Mouse (Mus musculus): ENCODE data around the gene Gal3st1. TPM values are rescaled to one million over a fixed set of nuclear protein-coding genes. Genes with fewer than 3 reads are reported as not detected.
"Not testable (repeated sequence)": the region's sequence is repeated elsewhere in the genome, so short reads cannot be mapped to it uniquely, and the experiment has no call there.

Gene Gal3st1
- total RNA-seq, 4 experiments from 2014 or later: 9.3 to 10.9 (median 10.6) TPM

DNA sequence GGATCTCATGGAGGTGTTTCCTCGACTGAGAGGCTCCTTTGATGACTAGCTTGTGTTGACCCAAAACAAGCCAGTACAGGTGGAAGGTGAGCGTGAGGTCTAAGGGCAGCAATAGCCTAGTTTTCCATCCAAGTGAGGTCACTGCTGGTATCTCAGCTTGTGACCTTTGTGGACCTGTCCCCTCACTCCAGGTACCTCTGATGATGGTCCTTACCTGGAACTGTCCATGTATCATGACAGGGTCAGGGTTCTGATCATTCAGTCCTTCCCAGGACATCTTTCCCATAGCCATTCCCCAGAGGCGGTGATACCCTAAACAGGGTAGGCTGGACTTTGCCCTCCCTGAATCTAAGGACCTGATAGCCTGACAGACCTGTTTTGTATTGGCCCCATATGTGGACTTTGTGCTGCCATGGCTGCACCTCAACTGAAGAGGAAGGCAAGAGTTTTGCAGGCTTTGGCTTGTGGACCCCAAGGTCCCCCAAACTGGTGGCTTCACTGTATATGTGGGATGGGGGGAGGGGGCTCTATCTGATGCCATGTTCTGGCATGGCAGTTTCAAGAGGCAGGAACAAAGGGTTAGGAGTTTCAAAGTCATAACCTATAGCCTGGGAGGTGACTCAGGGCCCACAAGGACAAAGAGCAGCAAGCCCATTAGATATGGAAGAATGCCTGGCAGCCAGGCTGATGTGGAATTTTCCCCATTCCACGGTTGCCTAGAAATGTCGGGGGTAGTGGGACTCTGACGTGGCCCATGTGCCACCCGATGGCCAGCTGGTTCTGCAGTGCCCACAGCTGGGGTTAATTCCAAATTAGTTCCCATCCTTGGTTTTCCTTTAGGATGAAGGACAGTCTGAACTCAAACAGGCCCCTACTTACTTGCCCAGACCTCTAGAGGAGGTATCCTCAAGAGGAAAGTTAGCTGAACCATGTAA, 894 bp upstream of the Gal3st1 start:
- no peak for DNase-seq (ENCODE audit: low spot score in 2 of 2)

DNA sequence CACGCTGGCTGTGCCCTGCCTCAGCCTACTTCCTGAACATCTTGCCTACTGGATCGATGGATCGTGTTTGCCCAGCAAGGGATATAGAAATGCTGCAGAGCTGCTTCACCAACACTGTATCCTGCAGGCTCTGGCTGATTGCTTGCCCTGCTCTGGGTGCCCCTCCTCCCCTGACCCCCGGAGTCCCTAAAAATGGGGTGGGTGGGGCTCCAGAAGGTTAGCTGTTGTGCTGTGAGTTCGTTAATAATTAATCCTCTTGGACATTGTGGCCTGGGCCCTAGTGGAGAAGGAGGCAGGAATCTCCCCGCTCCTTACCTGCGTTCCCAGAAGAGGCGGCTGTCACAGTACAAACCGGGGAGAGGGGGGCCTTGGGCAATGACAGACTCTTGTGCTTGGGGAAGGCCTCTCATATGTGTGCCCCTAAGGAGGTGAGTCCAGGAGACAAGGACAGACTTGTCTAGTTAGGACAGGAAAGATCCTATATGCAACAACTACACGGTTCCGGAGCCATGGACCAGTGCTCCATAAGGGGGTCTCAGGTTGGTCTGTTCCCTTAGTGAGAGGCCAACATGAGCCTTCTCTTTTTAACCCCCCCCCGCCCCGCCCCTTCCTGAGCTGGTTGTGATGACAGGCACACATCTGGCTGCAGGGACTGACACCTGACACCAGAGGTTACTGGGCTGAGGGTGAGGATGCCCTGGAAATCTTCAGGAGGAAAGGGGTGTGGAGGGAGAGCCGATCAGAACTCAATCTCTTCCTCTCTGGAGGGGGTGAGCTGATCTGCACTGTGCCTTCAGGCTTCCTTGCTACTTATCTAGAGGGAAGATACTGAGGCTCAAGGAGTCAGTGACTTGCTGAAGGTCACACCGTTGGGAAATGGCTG, 668 bp downstream of the Gal3st1 start:
- DNase-seq (ENCODE audit: low spot score in 2 of 2): no peak

DNA sequence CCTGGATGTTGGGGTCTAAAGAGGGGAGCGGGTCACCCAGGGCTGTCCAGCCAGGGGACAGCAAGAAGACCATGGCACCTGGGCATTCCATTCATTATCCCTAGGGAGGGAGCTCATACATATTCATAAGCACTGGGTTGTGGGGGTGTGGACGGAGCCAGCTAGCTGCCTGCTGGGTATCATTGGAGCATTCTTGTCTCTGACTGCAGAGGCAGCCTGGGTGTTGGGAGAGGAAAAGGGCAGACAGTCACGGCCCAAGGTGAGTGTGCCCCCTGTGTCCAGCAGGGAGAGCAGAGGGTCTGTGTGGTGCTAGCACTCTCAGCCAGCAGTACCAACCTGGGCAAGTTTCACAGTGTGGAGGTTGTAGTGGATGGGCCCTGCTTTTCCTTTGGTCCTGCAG, 6.3 kb downstream of the Gal3st1 start:
- no peak for DNase-seq (ENCODE audit: low spot score in 2 of 2)

DNA sequence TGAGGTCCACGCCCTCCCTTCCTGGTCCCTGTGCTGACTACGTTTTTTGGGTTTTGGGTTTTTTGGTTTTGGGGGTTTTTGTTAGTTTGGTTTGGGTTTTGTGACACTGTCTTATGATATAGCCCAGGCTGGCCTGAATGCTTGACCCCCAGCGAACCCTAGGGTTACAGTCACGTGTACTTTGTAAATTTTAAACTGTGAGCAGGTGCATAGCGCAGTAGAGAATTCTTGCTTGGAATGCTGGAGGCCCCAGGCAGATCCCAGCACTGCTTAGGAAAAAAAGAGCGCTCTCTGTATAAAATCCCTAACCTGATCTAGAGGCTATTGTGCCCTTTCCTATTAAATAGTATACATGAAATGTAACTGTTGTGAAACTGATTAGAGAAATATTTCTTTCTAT, 9.7 kb downstream of the Gal3st1 start:
- no peak for DNase-seq (ENCODE audit: low spot score in 2 of 2)

DNA sequence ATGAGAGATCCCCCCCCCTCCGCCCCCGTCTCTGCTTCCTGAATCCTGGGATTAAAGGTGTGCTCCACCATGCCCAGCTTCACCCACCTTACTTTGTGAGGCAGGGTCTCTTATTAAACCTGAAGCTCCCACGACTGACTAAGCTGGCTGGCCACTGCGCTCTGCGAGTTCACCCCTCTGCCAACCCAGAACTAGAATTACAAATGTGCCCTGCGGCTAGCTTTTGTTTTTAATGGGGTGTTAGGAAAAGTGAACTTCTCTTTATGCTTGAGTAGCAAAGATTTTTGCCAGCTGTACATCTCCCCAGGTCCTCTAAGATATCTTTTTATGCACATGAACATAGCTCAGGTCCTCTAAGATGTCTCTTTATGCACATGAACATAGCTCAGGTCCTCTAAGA, 10.5 kb downstream of the Gal3st1 start:
- no peak for DNase-seq (ENCODE audit: low spot score in 2 of 2)

DNA sequence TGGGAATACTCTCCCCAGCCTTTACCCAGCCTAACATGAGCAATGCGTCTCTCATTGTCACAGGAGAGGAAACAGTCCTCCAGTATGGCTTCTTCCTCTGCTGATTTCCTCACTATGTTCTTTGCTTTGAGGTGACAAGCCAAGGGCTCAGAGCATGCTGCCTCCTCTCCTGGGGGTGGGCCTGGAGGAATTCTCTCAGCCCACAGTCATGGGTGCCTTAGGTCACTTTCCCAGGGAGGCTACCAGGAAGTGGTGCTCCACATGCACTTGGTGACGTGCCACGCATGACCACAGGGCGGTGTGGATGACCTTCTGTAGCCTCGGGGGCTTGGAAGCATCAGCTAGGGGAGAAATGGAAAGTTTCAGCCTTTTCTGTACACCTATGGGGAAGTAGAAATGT, 12.1 kb downstream of the Gal3st1 start:
- DNase-seq (ENCODE audit: low spot score in 2 of 2): no peak

DNA sequence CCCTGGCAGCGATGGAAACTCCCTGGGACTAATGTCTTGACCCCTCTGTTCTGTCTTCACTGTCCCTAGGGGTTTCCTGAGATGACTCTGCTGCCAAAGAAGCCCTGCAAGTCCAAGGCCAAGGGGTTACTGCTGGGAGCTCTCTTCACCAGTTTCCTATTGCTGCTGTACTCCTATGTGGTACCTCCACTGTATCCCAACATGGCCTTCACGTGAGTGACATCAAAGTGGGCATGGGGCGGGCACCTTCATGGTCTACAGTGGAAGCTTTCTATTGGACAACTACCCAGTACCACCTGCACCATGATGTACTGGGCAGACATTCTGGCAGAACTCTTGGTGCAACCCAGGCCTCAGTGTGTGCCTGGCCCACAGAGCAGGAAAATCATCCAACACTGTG, 13.4 kb downstream of the Gal3st1 start:
- DNase-seq (ENCODE audit: low spot score in 2 of 2): no peak

DNA sequence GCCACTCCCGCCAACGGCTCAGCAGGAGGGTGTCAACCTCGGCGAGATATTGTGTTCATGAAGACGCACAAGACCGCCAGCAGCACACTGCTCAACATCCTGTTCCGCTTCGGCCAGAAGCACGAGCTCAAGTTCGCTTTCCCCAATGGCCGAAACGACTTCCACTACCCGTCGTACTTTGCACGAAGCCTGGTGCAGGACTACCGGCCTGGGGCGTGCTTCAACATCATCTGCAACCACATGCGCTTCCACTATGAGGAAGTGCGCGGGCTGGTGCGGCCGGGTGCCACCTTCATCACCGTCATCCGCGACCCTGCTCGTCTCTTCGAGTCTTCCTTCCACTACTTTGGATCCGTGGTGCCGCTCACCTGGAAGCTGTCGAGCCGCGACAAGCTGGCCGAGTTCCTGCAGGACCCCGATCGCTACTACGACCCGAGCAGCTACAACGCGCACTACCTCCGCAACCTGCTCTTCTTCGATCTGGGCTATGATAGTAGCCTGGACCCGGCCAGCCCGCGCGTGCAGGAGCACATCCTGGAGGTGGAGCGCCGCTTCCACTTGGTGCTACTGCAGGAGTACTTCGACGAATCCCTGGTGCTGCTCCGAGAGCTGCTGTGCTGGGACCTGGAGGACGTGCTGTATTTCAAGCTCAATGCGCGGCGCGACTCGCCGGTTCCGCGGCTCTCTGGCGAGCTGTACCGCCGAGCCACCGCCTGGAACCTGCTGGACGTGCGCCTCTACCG, 14.7 kb downstream of the Gal3st1 start:
- no peak for DNase-seq (ENCODE audit: low spot score in 2 of 2)

DNA sequence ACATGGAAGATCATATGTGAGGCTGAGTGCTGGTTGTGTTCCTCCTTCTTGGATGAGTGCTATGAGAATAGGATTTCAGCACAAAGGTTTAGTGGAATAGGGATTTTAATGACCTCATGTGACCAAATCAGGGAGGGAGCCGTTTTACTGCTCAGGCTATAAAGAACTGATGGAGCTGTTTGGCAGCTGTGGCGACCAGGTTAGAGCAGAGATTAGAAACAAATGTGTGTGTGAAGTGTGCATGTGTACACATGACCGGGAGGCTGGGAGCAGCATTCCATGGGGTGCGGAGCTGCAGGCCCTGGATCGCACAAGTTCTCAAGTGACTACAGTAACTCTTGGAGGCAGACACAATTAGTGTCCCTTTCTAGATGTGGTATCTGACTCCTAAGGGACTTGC, 16.1 kb downstream of the Gal3st1 start:
- DNase-seq (ENCODE audit: low spot score in 2 of 2): no peak

DNA sequence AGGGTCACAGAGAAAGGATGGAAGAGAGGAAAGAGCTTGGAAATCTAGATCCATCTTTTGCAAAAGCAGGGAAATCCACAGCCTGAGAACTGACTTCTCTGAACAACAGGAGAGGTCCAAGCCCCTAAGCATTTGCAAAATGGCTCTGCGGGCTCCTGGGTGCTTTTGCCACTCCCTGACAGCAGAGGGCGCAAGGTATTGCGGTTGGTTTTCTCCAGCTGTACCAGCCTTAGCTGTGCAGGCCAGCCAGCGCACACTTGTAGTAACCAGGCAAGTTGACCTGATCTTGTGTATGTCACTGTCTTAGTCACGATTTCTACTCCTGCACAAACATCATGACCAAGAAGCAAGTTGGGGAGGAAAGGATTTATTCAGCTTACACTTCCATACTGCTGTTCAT, 18.2 kb downstream of the Gal3st1 start:
- DNase-seq (ENCODE audit: low spot score in 2 of 2): peak in 1 of 2 experiments; percentile 79

DNA sequence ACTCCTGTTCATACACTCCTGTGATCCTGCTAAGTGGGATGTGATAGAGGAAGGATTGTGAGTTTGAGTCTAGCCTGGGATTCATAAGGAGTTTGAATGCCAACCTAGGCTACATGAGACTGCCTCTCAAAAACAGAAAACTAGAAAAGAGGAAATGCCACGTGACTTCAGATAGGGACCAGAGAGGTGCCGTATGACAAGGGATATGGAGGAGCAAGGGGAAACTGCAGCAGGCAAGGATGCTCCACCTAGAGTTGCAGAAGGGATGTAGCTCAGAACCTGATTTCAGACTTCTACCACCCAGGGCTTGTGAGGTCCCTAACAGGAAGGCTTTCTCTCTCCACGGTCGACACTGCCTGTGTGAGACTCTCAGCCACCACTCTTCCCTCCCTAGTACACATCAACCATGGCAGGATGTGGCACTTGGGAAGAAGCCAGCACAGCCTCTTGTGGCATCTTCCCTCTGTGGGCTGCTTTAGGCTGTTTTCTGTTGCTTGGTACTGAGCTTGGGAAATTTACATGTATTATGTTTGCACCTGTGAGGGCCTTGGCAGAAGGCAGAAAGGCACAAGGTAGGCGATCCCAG, 21.9 kb downstream of the Gal3st1 start:
- no peak for DNase-seq (ENCODE audit: low spot score in 2 of 2)

DNA sequence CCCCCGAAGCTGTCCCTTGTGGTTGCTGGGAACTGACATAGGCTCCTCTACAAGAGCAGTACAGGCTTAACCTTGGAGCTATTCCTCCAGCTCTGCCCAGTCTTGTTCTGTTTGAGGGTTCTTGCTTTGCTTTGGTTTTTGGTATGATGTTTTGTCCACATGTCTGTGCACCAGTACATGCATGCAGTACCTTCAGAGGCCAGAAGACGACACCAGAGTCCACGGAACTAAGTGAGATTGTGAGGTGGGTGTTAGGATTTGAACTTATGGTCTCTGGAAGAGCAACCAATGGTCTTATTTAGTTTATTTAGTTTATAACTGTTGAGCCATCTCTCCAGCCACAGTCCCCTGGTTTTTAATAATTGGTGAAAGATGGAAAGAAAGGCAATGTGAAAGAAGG, 23.0 kb downstream of the Gal3st1 start:
- DNase-seq (ENCODE audit: low spot score in 2 of 2): no peak

DNA sequence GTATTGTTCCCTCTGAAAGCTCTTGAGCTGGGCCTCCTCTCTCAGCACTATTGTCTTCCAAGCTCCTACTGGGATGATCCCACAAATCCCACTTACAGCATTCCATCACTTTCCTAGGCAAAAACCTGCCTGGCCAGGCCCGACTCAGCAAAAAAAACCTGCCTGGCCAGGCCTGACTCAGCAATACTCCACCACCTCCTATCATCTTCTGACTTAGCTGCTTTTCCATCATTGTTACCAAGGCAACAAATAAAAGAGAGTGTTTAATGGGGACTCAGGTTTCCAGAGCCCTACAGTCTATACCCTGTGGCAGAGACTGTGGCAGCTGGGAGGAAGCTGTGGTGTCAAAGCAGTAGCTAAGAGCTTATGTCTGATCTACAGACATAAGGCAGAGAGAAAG, 29.2 kb downstream of the Gal3st1 start:
- no peak for DNase-seq (ENCODE audit: low spot score in 2 of 2)

DNA sequence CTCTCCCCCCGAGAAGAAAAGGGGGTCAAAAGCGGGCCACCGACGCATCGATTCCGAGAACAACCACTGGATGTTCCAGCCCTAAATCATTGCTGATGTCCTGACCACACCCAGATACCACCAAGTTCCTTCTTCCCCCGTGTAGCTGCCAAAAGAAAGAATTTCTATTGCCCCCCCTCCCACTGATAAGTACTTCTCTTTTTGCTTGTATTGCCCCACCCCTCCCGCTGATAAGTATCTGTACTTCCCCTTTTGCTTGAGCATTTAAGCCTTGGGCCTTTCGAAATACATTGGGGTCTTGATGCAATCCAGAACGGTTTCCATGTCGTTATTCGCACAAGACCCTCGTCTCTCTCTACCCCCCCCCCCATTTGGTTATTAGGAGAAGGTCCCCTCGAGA, 32.4 kb downstream of the Gal3st1 start:
- DNase-seq (ENCODE audit: low spot score in 2 of 2): not testable (repeated sequence)

DNA sequence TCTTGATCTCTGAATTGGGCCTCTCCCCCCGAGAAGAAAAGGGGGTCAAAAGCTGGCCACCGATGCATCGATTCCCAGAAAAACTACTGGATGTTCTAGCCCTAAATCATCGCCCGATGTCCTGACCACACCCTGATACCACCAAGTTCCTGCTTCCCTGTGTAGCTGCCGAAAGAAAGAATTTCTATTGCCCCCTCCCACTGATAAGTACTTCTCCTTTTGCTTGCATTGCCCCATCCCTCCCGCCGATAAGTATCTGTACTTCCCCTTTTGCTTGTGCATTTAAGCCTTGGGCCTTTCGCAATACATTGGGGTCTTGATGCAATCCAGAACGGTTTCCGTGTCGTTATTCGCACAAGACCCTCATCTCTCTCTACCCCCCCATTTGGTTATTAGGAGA, 38.7 kb downstream of the Gal3st1 start:
- DNase-seq (ENCODE audit: low spot score in 2 of 2): not testable (repeated sequence)

DNA sequence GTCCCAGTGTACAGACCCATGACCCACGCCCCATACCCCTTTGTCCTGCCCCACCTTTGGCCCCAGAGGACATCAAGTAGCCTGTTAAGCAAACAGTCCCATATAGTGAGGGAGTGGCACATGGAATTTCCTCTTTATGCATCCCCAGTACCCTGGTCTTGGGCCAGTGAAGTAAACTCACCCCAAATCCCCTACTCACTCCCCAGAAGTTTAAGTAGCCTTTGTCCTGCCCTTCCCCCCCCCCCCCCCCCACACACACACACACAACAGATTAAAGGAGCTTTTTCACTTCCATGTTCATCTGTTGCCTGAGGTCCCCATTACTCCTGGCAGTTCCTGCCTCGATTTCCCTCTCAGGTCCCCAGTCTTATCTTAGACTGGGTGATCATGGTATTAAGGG, 39.9 kb downstream of the Gal3st1 start:
- no peak for DNase-seq (ENCODE audit: low spot score in 2 of 2)

DNA sequence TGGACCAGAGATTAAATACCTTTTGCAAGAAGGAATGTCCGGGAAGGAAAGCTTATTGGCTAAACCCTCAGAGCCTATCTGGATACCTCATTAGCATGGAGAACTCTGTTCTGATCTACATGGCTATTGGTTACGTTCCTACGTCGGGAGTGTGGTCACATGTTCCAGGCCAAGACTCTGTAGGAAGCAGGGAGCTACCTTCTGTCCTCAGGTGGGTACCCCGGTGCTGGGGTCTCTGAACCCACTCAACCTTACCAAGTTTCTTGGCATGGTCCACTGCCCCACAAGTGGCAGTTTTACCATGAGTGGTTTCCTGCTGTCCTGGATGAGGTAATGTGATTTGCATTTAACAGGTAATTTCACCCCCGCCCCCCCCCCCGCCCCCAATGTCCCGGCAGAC, 43.6 kb downstream of the Gal3st1 start:
- DNase-seq (ENCODE audit: low spot score in 2 of 2): no peak

DNA sequence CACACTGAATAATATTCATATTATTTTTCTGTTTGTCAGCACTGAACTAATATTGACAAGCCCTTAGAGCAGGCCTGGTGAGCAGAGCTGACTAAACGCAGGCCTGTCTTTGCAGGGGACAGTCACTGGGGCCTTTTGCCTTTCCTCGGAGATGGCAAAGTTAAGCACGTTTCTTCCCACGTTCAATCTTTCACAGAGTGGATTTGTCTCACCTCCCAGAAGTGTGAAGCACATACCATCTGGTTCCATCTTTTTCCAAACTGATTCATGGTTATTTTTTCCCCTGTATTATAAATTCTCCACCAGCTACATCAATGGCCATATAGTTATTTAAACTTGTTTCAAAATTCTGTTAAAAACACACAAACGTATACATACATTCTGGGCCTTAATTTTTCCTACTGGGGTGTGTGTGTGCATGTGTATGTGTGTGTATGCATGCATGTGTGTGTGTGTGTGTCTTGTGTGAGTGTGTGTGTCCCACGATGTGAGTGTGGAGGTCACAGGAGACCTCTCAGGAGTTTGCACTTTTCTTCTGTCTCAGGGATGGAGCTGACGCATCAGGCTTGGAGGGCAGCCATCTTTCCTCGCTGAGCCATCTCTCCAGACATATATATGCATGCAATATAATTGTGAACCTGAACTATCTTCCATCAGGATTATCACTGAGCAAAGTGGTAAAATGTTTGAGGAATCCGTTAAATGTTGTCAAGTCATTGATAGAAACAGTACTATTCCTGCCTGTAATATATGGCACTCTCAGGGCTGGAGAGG, 44.3 kb downstream of the Gal3st1 start:
- DNase-seq (ENCODE audit: low spot score in 2 of 2): no peak

DNA sequence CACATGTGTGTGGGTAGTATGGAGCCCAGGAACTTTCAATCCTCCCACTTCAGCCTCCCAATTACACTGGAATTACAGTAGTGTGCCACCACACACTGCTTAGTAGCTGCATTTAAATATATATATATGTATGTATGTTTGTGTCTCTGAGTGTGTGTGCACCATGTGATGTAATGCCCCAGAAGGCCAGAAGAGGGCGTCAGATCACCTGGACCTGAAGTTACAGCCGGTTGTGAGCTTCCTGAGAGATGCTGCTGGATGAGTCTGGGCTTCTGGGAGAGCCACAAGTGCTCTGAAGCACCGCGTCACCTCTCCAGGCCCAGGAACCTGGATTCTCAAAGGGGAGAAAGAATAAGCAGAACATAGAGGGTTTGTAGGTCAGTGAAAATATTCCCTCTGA, 45.9 kb downstream of the Gal3st1 start:
- DNase-seq (ENCODE audit: low spot score in 2 of 2): no peak

DNA sequence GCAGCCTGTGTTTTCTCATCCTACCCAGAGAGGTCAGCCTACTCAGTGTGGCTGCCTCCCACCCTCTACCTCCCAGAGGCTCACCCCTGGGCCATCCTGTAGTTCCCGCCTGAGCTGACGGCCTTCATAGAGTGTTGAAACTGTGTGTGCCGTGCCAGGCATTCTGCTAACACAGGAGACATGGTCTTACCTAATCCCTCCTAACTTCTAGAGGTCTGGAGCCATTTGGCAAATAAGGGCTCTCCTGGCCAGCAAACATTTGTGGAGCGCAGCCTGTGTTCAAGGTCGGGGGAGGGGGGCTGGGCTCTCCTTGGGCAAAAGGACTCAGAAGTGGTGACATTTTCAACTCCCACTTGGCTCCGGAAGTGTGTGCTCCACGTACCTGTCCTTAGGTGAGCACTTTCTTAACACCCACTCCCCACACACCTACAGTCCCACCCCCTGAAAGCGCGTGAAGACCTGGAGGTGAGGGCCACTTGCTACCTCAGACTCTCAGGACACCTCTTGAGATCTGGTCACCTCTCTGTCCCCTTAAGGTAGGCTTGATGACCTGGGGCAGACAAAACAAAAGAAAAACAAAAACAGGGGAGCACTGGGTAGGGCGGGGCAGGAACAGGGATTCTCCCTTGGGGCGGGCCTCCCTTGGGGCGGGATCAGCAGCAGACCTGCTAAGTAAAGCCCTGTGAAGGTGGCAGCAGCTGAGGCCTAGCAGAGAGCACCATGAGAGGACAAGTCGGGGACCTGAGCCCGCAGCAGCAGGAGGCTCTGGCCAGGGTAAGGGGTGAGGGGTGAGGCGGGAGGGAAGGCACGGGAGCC, 47.9 kb downstream of the Gal3st1 start, which contains the start of gene Sec14l4:
TSS of gene Sec14l4 (plus strand) at position 337 of the 816 bp plus-strand sequence.
- DNase-seq (ENCODE audit: low spot score in 2 of 2): no peak
